Comparison of ENCODE assay signal across 19 mouse cellular contexts in genomic region chr4:108902886-108903285, GRCm38 (mm10). TPM values are rescaled to one million over a fixed set of nuclear protein-coding genes. Genes with fewer than 3 reads are reported as not detected.
"Had no signal": no experiment of that assay in that cellular context is flagged by ENCODE, and none has a peak within 500 bp of the region (broad histone marks: within the 10 kb centered on the region; RNA-seq: fewer than 3 reads in every experiment).

No protein-coding gene starts in this region.

- H3K27ac ChIP-seq: lung, embryonic 15.5 days; macrophage; midbrain, embryonic 13.5 days; midbrain, embryonic 15.5 days; neural tube, embryonic 12.5 days; stomach, embryonic 15.5 days; stomach, postnatal 0 days had no signal

- H3K36me3 ChIP-seq: lung, embryonic 15.5 days; midbrain, embryonic 13.5 days; midbrain, embryonic 15.5 days; neural tube, embryonic 12.5 days; stomach, embryonic 15.5 days had no signal

- H3K4me3 ChIP-seq: lung, embryonic 15.5 days; megakaryocyte, embryonic 14.5 days; midbrain, embryonic 13.5 days; midbrain, embryonic 15.5 days; neural tube, embryonic 12.5 days; stomach, embryonic 15.5 days had no signal

- H3K9me3 ChIP-seq: lung, embryonic 15.5 days; megakaryocyte, embryonic 14.5 days; midbrain, embryonic 13.5 days; midbrain, embryonic 15.5 days; neural tube, embryonic 12.5 days; stomach, embryonic 15.5 days had no signal

- H3K4me1 ChIP-seq: lung, embryonic 15.5 days; midbrain, embryonic 15.5 days; stomach, embryonic 15.5 days had no signal

- H3K9ac ChIP-seq: liver, postnatal 0 days; lung, embryonic 15.5 days; midbrain, embryonic 13.5 days; midbrain, embryonic 15.5 days; neural tube, embryonic 12.5 days; stomach, embryonic 15.5 days had no signal

- DNase-seq: liver, postnatal 0 days; lung, adult 2 months; lung, postnatal 14 days; lung, postnatal 36 days; right cerebral cortex, postnatal 14 days; thymus, adult 2 months; thymus, postnatal 25 days; thymus, postnatal 4 days had no signal

- H3K27me3 ChIP-seq: lung, embryonic 15.5 days; midbrain, embryonic 13.5 days; midbrain, embryonic 15.5 days; neural tube, embryonic 12.5 days; stomach, embryonic 15.5 days had no signal

RNA-seq across cellular contexts. Expression of gene Rab3b, which starts 24.0 kb away (rescaled TPM):
- total RNA-seq: monocyte, adult 5-6 weeks had no signal
- polyA plus RNA-seq: macrophage had no signal

RNA-seq across cellular contexts. Expression of gene A730015C16Rik, which starts 54.5 kb away (rescaled TPM):
- total RNA-seq: monocyte, adult 5-6 weeks had no signal
- polyA plus RNA-seq: macrophage; spleen, adult 2 months; thymus, adult 2 months; urinary bladder, adult 2 months had no signal
